Mouse (Mus musculus): ENCODE measurements at regions not wholly inside any gene's neighbourhood (a gene's known extent, or its start where the extent isn't known, plus 50 kb on each side); places are given as distances from the start of the nearest gene placed in this dataset.

- no peaks in the 10 kb centered on the region for H3K4me1 ChIP-seq (ENCODE audit: insufficient read depth)
- peak overlapping the region; percentile 53 for H3K9ac ChIP-seq
- peak overlapping the region; percentile 59 for H3K4me3 ChIP-seq (ENCODE audit: low read depth, low read length)
- H3K9me3 ChIP-seq (ENCODE audit: low read length): no peaks in the 10 kb centered on the region
- TF ChIP-seq CTCF (IDR thresholded peaks at IDR 0.05; ENCODE audit: low read depth): peak; percentile 43
- H3K36me3 ChIP-seq (ENCODE audit: insufficient read depth): no peaks in the 10 kb centered on the region
- ATAC-seq (peak; percentile 94), DNase-seq (peak; percentile 86)
- H3K4me2 ChIP-seq (ENCODE audit: low read depth): peak overlapping the region; percentile 98
- 0 out of 2 replicates have a peak overlapping the region, but pooled peaks have one; percentile 9 for H3K27ac ChIP-seq (ENCODE audit: low read depth, low read length)
- 2% methylated on average over 80 of the region's 80 CpGs for WGBS
- 0 out of 2 replicates have a peak, but pooled peaks cover 3% of the 10 kb centered on the region for H3K27me3 ChIP-seq (ENCODE audit: insufficient read depth, low read length)
Observed at GRCm38 (mm10) chr6:51270216-51271127, 162.0 kb upstream of the Nfe2l3 start.

DNA sequence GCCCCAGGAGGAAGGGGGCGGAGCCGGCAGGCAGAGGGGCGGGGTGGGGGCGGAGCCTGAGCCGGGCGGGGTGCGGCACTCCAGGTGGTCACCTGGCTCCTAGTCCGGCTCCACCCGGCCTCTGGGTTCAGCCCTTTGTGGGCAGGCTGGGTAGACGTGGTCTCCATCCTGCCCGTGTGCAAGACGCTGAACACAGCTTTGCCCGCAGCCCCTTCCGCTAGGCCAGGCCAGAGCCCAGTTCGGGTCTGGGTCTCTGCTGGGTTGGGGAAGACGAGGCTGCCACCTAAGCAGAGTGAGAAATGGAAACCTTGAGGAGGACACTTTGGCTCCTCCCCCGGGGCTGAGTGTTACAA, 161.4 kb upstream of the Nfe2l3 start:
- peak overlapping the region; percentile 59 for H3K4me3 ChIP-seq (ENCODE audit: low read depth, low read length)
- peak overlapping the region; percentile 9; the same call in 1 of the 2 replicates for H3K27ac ChIP-seq (ENCODE audit: low read depth, low read length)
- H3K9me3 ChIP-seq (ENCODE audit: low read length): no peaks in the 10 kb centered on the region
- peak; percentile 60 for ATAC-seq
- H3K9ac ChIP-seq: peak overlapping the region; percentile 53
- no peak for DNase-seq
- no peaks in the 10 kb centered on the region for H3K36me3 ChIP-seq (ENCODE audit: insufficient read depth)
- no peaks in the 10 kb centered on the region for H3K4me1 ChIP-seq (ENCODE audit: insufficient read depth)
- H3K27me3 ChIP-seq (ENCODE audit: insufficient read depth, low read length): 0 out of 2 replicates have a peak, but pooled peaks cover 3% of the 10 kb centered on the region
- WGBS: 10% methylated on average over 16 of the region's 17 CpGs
- H3K4me2 ChIP-seq (ENCODE audit: low read depth): peak overlapping the region; percentile 98
- TF ChIP-seq CTCF (IDR thresholded peaks at IDR 0.05; ENCODE audit: low read depth): no peak

GRCm38 (mm10) chr6:51272136-51272736, 160.2 kb upstream of the Nfe2l3 start:
- 88% methylated on average over 19 of the region's 19 CpGs for WGBS
- 0 out of 2 replicates have a peak, but pooled peaks cover 3% of the 10 kb centered on the region for H3K27me3 ChIP-seq (ENCODE audit: insufficient read depth, low read length)
- no peaks in the 10 kb centered on the region for H3K36me3 ChIP-seq (ENCODE audit: insufficient read depth)
- H3K9ac ChIP-seq: no peak overlapping the region
- ATAC-seq (no peak), DNase-seq (no peak)
- H3K4me3 ChIP-seq (ENCODE audit: low read depth, low read length): no peak overlapping the region
- H3K27ac ChIP-seq (ENCODE audit: low read depth, low read length): no peak overlapping the region
- no peaks in the 10 kb centered on the region for H3K9me3 ChIP-seq (ENCODE audit: low read length)
- no peak for TF ChIP-seq CTCF (IDR thresholded peaks at IDR 0.05; ENCODE audit: low read depth)
- no peaks in the 10 kb centered on the region for H3K4me1 ChIP-seq (ENCODE audit: insufficient read depth)
- H3K4me2 ChIP-seq (ENCODE audit: low read depth): no peak overlapping the region

DNA sequence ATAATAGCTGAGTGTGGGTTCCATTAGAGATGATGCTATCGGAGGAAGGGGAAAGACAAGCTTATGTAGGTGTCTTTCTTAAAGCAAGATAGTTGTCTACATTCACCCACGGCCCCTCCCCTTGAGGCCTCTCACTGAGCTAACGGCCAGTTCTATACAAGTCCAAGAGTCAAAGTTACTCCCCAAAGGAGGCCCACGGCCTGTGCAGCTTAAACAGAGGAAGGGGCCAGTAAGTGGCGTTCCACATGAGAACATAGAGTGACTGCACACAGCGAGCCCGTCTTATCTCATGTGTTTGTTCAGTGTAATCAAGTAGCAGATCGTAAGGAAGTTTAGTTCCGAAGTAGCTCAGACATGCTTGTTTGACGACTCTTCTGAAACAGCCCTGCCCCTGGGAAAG, 153.0 kb upstream of the Nfe2l3 start:
- Histone ChIP-seq H3K27me3 (ENCODE audit: insufficient read depth, low read length) (no peaks in the 10 kb centered on the region), H3K4me1 (ENCODE audit: insufficient read depth) (no peaks in the 10 kb centered on the region), H3K27ac (ENCODE audit: low read depth, low read length) (no peak overlapping the region), H3K9me3 (ENCODE audit: low read length) (no peaks in the 10 kb centered on the region), H3K36me3 (ENCODE audit: insufficient read depth) (no peaks in the 10 kb centered on the region), H3K4me2 (ENCODE audit: low read depth) (no peak overlapping the region), H3K9ac (no peak overlapping the region), H3K4me3 (ENCODE audit: low read depth, low read length) (no peak overlapping the region)
- 90% methylated on average over 10 of the region's 10 CpGs for WGBS
- no peak for ATAC-seq
- DNase-seq: no peak
- TF ChIP-seq CTCF (IDR thresholded peaks at IDR 0.05; ENCODE audit: low read depth): no peak

- no peak for TF ChIP-seq CTCF (IDR thresholded peaks at IDR 0.05; ENCODE audit: low read depth)
- Histone ChIP-seq H3K4me1 (ENCODE audit: insufficient read depth) (no peaks in the 10 kb centered on the region), H3K36me3 (ENCODE audit: insufficient read depth) (no peaks in the 10 kb centered on the region), H3K9me3 (ENCODE audit: low read length) (no peaks in the 10 kb centered on the region), H3K27ac (ENCODE audit: low read depth, low read length) (no peak overlapping the region), H3K4me3 (ENCODE audit: low read depth, low read length) (no peak overlapping the region), H3K27me3 (ENCODE audit: insufficient read depth, low read length) (no peaks in the 10 kb centered on the region), H3K4me2 (ENCODE audit: low read depth) (no peak overlapping the region), H3K9ac (no peak overlapping the region)
- DNase-seq (no peak), ATAC-seq (no peak)
- WGBS: 79% methylated on average over 7 of the region's 7 CpGs
Observed at GRCm38 (mm10) chr6:51280231-51280630, 152.2 kb upstream of the Nfe2l3 start.

GRCm38 (mm10) chr6:51283916-51284706, 148.4 kb upstream of the Nfe2l3 start:
- H3K9me3 ChIP-seq (ENCODE audit: low read length): no peaks in the 10 kb centered on the region
- DNase-seq (no peak), ATAC-seq (no peak)
- no peaks in the 10 kb centered on the region for H3K36me3 ChIP-seq (ENCODE audit: insufficient read depth)
- no peak overlapping the region for H3K4me2 ChIP-seq (ENCODE audit: low read depth)
- no peaks in the 10 kb centered on the region for H3K27me3 ChIP-seq (ENCODE audit: insufficient read depth, low read length)
- no peak for TF ChIP-seq CTCF (IDR thresholded peaks at IDR 0.05; ENCODE audit: low read depth)
- H3K9ac ChIP-seq: no peak overlapping the region
- WGBS: 82% methylated on average over 11 of the region's 11 CpGs
- no peak overlapping the region for H3K27ac ChIP-seq (ENCODE audit: low read depth, low read length)
- no peaks in the 10 kb centered on the region for H3K4me1 ChIP-seq (ENCODE audit: insufficient read depth)
- H3K4me3 ChIP-seq (ENCODE audit: low read depth, low read length): no peak overlapping the region

Measured in forebrain, postnatal 0 days (tissue).